8 mouse cellular contexts compared by ENCODE assay signal in genomic region chr11:16752007-16752348, GRCm38 (mm10). TPM values are rescaled to one million over a fixed set of nuclear protein-coding genes. Genes with fewer than 3 reads are reported as not detected.
DNase-seq lines count a peak whose midpoint lies in the region; ATAC-seq and TF ChIP-seq lines count a peak whose summit lies in the region.

Gene Egfr (plus strand): TSS chr11:16752203.

- peak within 1 kb of the TSS; percentile 37 for H3K9ac ChIP-seq in forebrain, embryonic 11.5 days (ENCODE audit: low read length)
- peak within 1 kb of the TSS; percentile 50 for H3K9ac ChIP-seq in heart, postnatal 0 days (replicated peaks; ENCODE audit: low read depth, low read length)
- peak within 1 kb of the TSS; percentile 73 for H3K9ac ChIP-seq in liver, postnatal 0 days (replicated peaks)

- H3K4me1 ChIP-seq in forebrain, embryonic 11.5 days (replicated peaks; ENCODE audit: control insufficient read depth, insufficient read depth, low read length) = peaks cover 2% of the 10 kb centered on the region; the same call in 1 of the 2 replicates
- H3K4me1 ChIP-seq in heart, postnatal 0 days (ENCODE audit: control insufficient read depth, insufficient read depth) = peaks cover 16% of the 10 kb centered on the region
- peaks cover 3% of the 10 kb centered on the region; the same call in 1 of the 2 replicates for H3K4me1 ChIP-seq in liver, postnatal 0 days (ENCODE audit: insufficient read depth)

- H3K79me2 ChIP-seq in C2C12 (ENCODE audit: control insufficient read depth, insufficient read depth) = peaks cover 16% of the 10 kb centered on the region

- peak within 1 kb of the TSS; percentile 52 for H3K4me3 ChIP-seq in C2C12 (ENCODE audit: insufficient read depth, poor library complexity, severe bottlenecking)
- peak within 1 kb of the TSS; percentile 48 for H3K4me3 ChIP-seq in forebrain, embryonic 11.5 days (ENCODE audit: low read depth, low read length)
- H3K4me3 ChIP-seq in heart, postnatal 0 days (ENCODE audit: low read depth, low read length) = peak within 1 kb of the TSS; percentile 66
- peak within 1 kb of the TSS; percentile 61 for H3K4me3 ChIP-seq in liver, postnatal 0 days (ENCODE audit: low read depth, low read length)

- TF ChIP-seq CTCF in C2C12 (IDR thresholded peaks at IDR 0.05; ENCODE audit: control insufficient read depth, insufficient read depth, insufficient read length) = no peak
- no peak for TF ChIP-seq CTCF in heart, postnatal 0 days (IDR thresholded peaks at IDR 0.05; ENCODE audit: low read depth)
- no peak for TF ChIP-seq CTCF in liver, postnatal 0 days (IDR thresholded peaks at IDR 0.05; ENCODE audit: low read depth)

- no peak within 1 kb of the TSS for H3K27ac ChIP-seq in forebrain, embryonic 11.5 days (ENCODE audit: low read depth, low read length)
- peak within 1 kb of the TSS; percentile 6; the same call in 1 of the 2 replicates for H3K27ac ChIP-seq in heart, postnatal 0 days (ENCODE audit: low read depth)
- H3K27ac ChIP-seq in liver, postnatal 0 days (ENCODE audit: low read depth) = peak within 1 kb of the TSS; percentile 76

- no peak for TF ChIP-seq EP300 in heart, postnatal 0 days (IDR thresholded peaks at IDR 0.05; ENCODE audit: low read depth)
- no peak for TF ChIP-seq EP300 in liver, postnatal 0 days (IDR thresholded peaks at IDR 0.05; ENCODE audit: low read depth)

- no peaks in the 10 kb centered on the region for H3K79me3 ChIP-seq in C2C12 (ENCODE audit: low read depth)

- no peaks in the 10 kb centered on the region for H3K27me3 ChIP-seq in C2C12 (ENCODE audit: control insufficient read depth, insufficient read depth, insufficient read length)
- H3K27me3 ChIP-seq in forebrain, embryonic 11.5 days (ENCODE audit: control insufficient read depth, insufficient read depth, low read length) = peaks cover 27% of the 10 kb centered on the region
- H3K27me3 ChIP-seq in heart, postnatal 0 days (ENCODE audit: control insufficient read depth, insufficient read depth, low read length) = peaks cover 47% of the 10 kb centered on the region
- H3K27me3 ChIP-seq in liver, postnatal 0 days (ENCODE audit: insufficient read depth, low read length) = peaks cover 15% of the 10 kb centered on the region; the same call in 1 of the 2 replicates

- no peaks in the 10 kb centered on the region for H3K9me3 ChIP-seq in forebrain, embryonic 11.5 days (ENCODE audit: control insufficient read depth, low read length)
- no peaks in the 10 kb centered on the region for H3K9me3 ChIP-seq in heart, postnatal 0 days (replicated peaks; ENCODE audit: control insufficient read depth, low read length)
- no peaks in the 10 kb centered on the region for H3K9me3 ChIP-seq in liver, postnatal 0 days (ENCODE audit: low read length)

- under 1% methylated on average over 20 of the region's 21 CpGs for WGBS in forebrain, embryonic 11.5 days
- under 1% methylated on average over 20 of the region's 21 CpGs for WGBS in heart, postnatal 0 days
- WGBS in liver, postnatal 0 days (ENCODE audit: insufficient replicate concordance) = 4% methylated on average over 21 of the region's 21 CpGs

- ATAC-seq in forebrain, embryonic 11.5 days (replicated peaks; ENCODE audit: low FRiP score) = peak; percentile 84
- ATAC-seq in heart, postnatal 0 days (ENCODE audit: insufficient read depth, low read depth) = peak; percentile 72
- ATAC-seq in liver, postnatal 0 days = peak; percentile 90

- H3K4me2 ChIP-seq in forebrain, embryonic 11.5 days (ENCODE audit: low read depth, low read length, severe bottlenecking) = peak within 1 kb of the TSS; percentile 86
- H3K4me2 ChIP-seq in heart, postnatal 0 days (ENCODE audit: low read depth, low read length) = peak within 1 kb of the TSS; percentile 87
- peak within 1 kb of the TSS; percentile 54 for H3K4me2 ChIP-seq in liver, postnatal 0 days (ENCODE audit: low read depth, low read length)

- H3K36me3 ChIP-seq in C2C12 (ENCODE audit: control insufficient read depth, insufficient read depth) = no peaks in the 10 kb centered on the region
- H3K36me3 ChIP-seq in forebrain, embryonic 11.5 days (ENCODE audit: control insufficient read depth, insufficient read depth, low read length) = no peaks in the 10 kb centered on the region
- no peaks in the 10 kb centered on the region for H3K36me3 ChIP-seq in heart, postnatal 0 days (replicated peaks; ENCODE audit: control insufficient read depth, insufficient read depth, low read length)
- H3K36me3 ChIP-seq in liver, postnatal 0 days (replicated peaks; ENCODE audit: insufficient read depth, low read length) = no peaks in the 10 kb centered on the region

- H3ac ChIP-seq in C2C12 (ENCODE audit: control insufficient read depth, insufficient read length, low read depth) = peak within 1 kb of the TSS; percentile 81

- peak; percentile 57 for DNase-seq in adrenal gland, postnatal 25 days
- no peak for DNase-seq in forebrain, embryonic 11.5 days (ENCODE audit: low spot score)
- DNase-seq in heart, postnatal 0 days (ENCODE audit: low spot score) = peak; percentile 35
- DNase-seq in kidney, postnatal 25 days = peak; percentile 84 to 92
- DNase-seq in liver, postnatal 0 days = peak; percentile 76
- DNase-seq in ovary, adult 18-20 months (ENCODE audit: low spot score) = peak; percentile 80
- DNase-seq in adipocyte (ENCODE audit: low spot score) = no peak

TF ChIP-seq in C2C12, 6 proteins besides CTCF, POLR2A, EP300 and RAD21:
- TF ChIP-seq MYOG (IDR thresholded peaks at IDR 0.05; ENCODE audit: control insufficient read depth, extremely low read depth, insufficient read length) (no peak), MAX (IDR thresholded peaks at IDR 0.05) (no peak), USF1 (IDR thresholded peaks at IDR 0.05; ENCODE audit: low read depth) (no peak), FOSL1 (IDR thresholded peaks at IDR 0.05; ENCODE audit: insufficient read depth, low read length, poor library complexity, severe bottlenecking) (no peak), CEBPB (IDR thresholded peaks at IDR 0.05; ENCODE audit: low read depth) (no peak), MYOD1 (IDR thresholded peaks at IDR 0.05; ENCODE audit: control insufficient read depth, insufficient read length, low read depth) (no peak)

RNA-seq across cellular contexts. Expression of gene Egfr, which starts in this region (rescaled TPM):
- polyA plus RNA-seq in C2C12 (2012; fragmentation: generic; extraction: Trizol) = 3.8 TPM
- 6.9 and 7.7 TPM in 2 replicates for total RNA-seq in adrenal gland, postnatal 25 days (2021)
- polyA plus RNA-seq in forebrain, embryonic 11.5 days (2014; fragmentation: Nextera tagmentation; extraction: Ambion mirVana) = 3.6 and 4.3 TPM in 2 replicates
- 2.3 and 2.5 TPM in 2 replicates for total RNA-seq in heart, postnatal 0 days (2014; rRNA removed; ENCODE audit: low replicate concordance)
- 1.2 TPM in 2 replicates for polyA plus RNA-seq in heart, postnatal 0 days (2015; fragmentation: Nextera tagmentation; extraction: Ambion mirVana)
- 25.1 and 26.3 TPM in 2 replicates for polyA plus RNA-seq in liver, postnatal 0 days (2015; fragmentation: Nextera tagmentation; extraction: Ambion mirVana)

Comparison
In these comparisons a context has a peak if more than half of its experiments do, and no peak if none do; other contexts are left out.
1. DNase-seq: peak in adrenal gland, postnatal 25 days (single experiment), heart, postnatal 0 days (single experiment), kidney, postnatal 25 days (2 of 2), liver, postnatal 0 days (single experiment) and ovary, adult 18-20 months (single experiment); none in forebrain, embryonic 11.5 days (single experiment) and adipocyte (single experiment).
2. Peak in every context shown above with its lines, with median percentiles within 50 percentile points of each other: H3K4me3 ChIP-seq, ATAC-seq, H3K4me2 ChIP-seq and H3K9ac ChIP-seq.